Mouse (Mus musculus) bone marrow, adult 2 months (tissue): Measurements from ENCODE around the gene Gm7995. TPM values are rescaled to one million over a fixed set of nuclear protein-coding genes. Genes with fewer than 3 reads are reported as not detected.
"Not testable (repeated sequence)": the region's sequence is repeated elsewhere in the genome, so short reads cannot be mapped to it uniquely, and the experiment has no call there.

Source experiments
- H3K27ac ChIP-seq: fragments of 200-500 bp; 2 replicates; pipeline ENCODE4 v1.5.1; 2012; ENCODE audit warnings: low read depth, mild to moderate bottlenecking, control low read depth, inconsistent platforms, low read length; ENCODE audit not compliant: control insufficient read depth, poor library complexity, insufficient read depth
- H3K4me1 ChIP-seq: fragments of 200-500 bp; 2 replicates; pipeline ENCODE4 v1.6.1; 2011; ENCODE audit warnings: low read length; ENCODE audit not compliant: control insufficient read depth, insufficient read depth
- H3K4me3 ChIP-seq: fragments of 200-500 bp; replicated peaks from 2 replicates; pipeline ENCODE3; 2011; ENCODE audit warnings: mild to moderate bottlenecking, low read depth, low read length, control low read depth; ENCODE audit not compliant: control insufficient read depth
- WGBS: fragments of 180-500 bp; shearing (Covaris S2); methylation state at CpG from one replicate; pipeline ENCODE4 v1.1.7; 2018; 5-methylcytosine and 5-hydroxymethylcytosine counted together
- polyA plus RNA-seq: library from polyadenylated mRNA; stranded (reverse); fragments of >200 nt; gene quantifications from 2 replicates; pipeline ENCODE4 v1.2.4, GENCODE M21; 2011; ENCODE audit warnings: low replicate concordance; ENCODE audit not compliant: missing spikeins, insufficient read depth, insufficient read length

Gm7995 gene
- not detected in 2 replicates for polyA plus RNA-seq

DNA sequence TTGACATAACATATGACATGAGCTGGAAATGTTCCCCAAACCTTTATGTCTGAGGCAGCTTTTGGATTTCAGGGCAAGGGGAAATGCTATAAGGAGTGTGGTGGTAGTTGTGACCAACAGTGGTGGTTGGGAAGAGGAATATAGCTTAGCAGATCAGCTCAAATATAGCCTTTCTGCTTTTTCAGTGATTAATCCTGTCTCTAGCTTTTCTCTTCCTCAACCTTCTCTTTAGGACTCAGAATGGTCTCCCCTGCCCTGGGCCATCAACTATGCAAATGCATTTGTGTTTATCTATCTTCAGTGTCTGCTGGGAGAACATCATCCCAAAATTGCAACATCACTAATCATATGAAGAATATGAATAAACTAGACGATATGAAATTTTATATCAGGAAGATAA is at the start of gene Gm7995:
Gene Gm7995, plus strand, starts transcription at position 301 of the 400 bp plus-strand sequence.
- no CpG with 5 or more reads among the region's 1 CpGs for WGBS
- not testable (repeated sequence) for H3K4me1 ChIP-seq, H3K4me3 ChIP-seq, H3K27ac ChIP-seq

DNA sequence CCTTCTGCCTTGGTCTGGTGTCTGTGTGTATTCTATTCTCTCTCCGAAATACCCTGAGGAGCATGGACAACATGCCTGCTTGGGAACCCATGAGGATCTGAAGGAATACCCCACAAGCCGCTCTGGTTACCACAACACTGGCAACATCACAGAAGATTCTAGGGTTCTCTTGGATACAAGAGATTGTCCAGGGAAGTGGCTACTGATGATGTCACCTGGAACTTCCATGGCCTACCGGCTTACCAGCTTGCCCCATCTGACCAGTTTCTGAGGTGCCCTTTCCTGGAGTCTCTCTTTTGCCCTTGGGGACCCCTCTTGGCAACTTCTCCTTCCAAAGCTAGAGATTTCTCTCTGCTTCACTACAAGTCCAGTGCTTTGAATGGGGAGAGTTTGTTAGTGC is 12.8 kb upstream of the Gm7995 start, which contains the start of gene Gm9611:
Gene Gm9611, minus strand, starts transcription at position 101 of the 400 bp plus-strand sequence.
- H3K27ac ChIP-seq, H3K4me3 ChIP-seq: not testable (repeated sequence)
- WGBS, result 71% methylated on average over 1 of the region's 3 CpGs

More for the DNA sequence above, 12.8 kb upstream of the Gm7995 start, which contains the start of gene Gm9611:
- H3K4me1 ChIP-seq, result not testable (repeated sequence)

Other genes starting within 250 kb of the Gm7995 start
- gene Gm7951, start 192.8 kb upstream of the Gm7995 start, polyA plus RNA-seq, result not detected in 2 replicates
- gene Gm17027, start 147.6 kb upstream of the Gm7995 start, polyA plus RNA-seq, result not detected in 2 replicates
- not detected in 2 replicates for gene Gm3573, start 119.4 kb upstream of the Gm7995 start, polyA plus RNA-seq
- gene Gm17026, start 50.2 kb upstream of the Gm7995 start, polyA plus RNA-seq, result not detected in 2 replicates
- not detected in 2 replicates for gene Gm9611, start 12.9 kb upstream of the Gm7995 start, polyA plus RNA-seq
- gene Gm8005, start 129.5 kb downstream of the Gm7995 start, polyA plus RNA-seq, result not detected in 2 replicates
- gene Gm8011, start 153.7 kb downstream of the Gm7995 start, polyA plus RNA-seq, result not detected in 2 replicates
- not detected in 2 replicates for gene Gm8020, start 192.1 kb downstream of the Gm7995 start, polyA plus RNA-seq
- not detected in 2 replicates for gene Gm8024, start 214.1 kb downstream of the Gm7995 start, polyA plus RNA-seq